Mouse (Mus musculus): ENCODE data around the gene Cwc22. TPM values are rescaled to one million over a fixed set of nuclear protein-coding genes. Genes with fewer than 3 reads are reported as not detected.

Cwc22 gene
- polyA plus RNA-seq, 1 experiment from 2014 or later = 21.7 TPM

DNA sequence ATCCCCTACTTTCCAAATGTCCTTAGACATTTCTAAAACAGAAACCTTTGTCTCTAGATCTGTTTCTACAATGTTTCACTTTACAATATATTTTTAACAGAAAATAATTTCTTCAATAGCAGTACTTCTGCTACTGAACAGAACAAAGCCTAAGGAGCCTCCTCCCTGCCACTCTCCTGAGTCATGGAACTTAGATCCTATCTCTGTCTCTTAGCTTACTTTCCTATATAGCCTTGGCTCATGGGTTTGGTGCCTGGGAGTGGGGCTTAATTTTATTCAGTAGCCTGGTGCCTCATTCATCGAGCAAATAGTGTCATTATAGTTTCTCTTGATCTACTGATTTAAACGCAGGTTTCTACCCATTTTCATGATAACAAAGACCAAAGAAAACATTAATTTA is 4.2 kb downstream of the Cwc22 start:
- Histone ChIP-seq H3K4me1 (ENCODE audit: control insufficient read depth, insufficient read depth, low read length) (peaks cover 9% of the 10 kb centered on the region; the same call in 1 of the 2 replicates), H3K27me3 (replicated peaks; ENCODE audit: control insufficient read depth, insufficient read depth, low read length) (no peaks in the 10 kb centered on the region), H3K9me3 (replicated peaks; ENCODE audit: control insufficient read depth, low read length) (no peaks in the 10 kb centered on the region), H3K36me3 (ENCODE audit: control insufficient read depth, insufficient read depth, low read length) (peaks cover 7% of the 10 kb centered on the region), H3K27ac (ENCODE audit: low read depth, low read length) (no peak overlapping the region), H3K9ac (ENCODE audit: low read length) (no peak overlapping the region), H3K4me3 (ENCODE audit: low read depth, low read length) (no peak overlapping the region), H3K4me2 (ENCODE audit: low read length) (no peak overlapping the region)
- 82% methylated on average over 2 of the region's 2 CpGs for WGBS
- ATAC-seq (no peak), DNase-seq (ENCODE audit: low spot score) (no peak)

DNA sequence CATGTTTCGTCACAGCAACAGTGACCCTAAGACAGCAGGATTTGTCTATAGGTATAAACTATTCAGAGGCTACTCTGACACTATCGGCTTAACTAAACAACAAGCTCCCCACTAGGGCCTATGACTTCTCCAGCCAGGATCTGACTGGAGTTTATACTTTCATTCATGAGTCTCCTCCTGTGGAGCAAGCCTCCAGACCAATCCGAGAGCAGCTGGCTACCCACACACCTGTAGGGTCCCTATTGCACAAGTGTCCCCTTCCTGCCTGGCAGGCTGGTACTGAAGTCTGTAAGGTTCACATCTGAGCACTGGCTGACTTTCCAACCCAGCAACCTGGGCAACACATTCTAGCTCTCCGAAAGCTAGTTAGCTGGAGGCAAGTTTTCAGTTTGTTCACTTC is 7.9 kb downstream of the Cwc22 start:
- H3K9me3 ChIP-seq (replicated peaks; ENCODE audit: control insufficient read depth, low read length) = no peaks in the 10 kb centered on the region
- no peak for DNase-seq (ENCODE audit: low spot score)
- WGBS = 97% methylated on average over 4 of the region's 4 CpGs
- peaks cover 28% of the 10 kb centered on the region for H3K36me3 ChIP-seq (ENCODE audit: control insufficient read depth, insufficient read depth, low read length)
- no peak overlapping the region for H3K4me2 ChIP-seq (ENCODE audit: low read length)
- no peaks in the 10 kb centered on the region for H3K27me3 ChIP-seq (replicated peaks; ENCODE audit: control insufficient read depth, insufficient read depth, low read length)
- H3K9ac ChIP-seq (ENCODE audit: low read length) = no peak overlapping the region
- H3K27ac ChIP-seq (ENCODE audit: low read depth, low read length) = no peak overlapping the region
- H3K4me3 ChIP-seq (ENCODE audit: low read depth, low read length) = no peak overlapping the region
- no peaks in the 10 kb centered on the region for H3K4me1 ChIP-seq (ENCODE audit: control insufficient read depth, insufficient read depth, low read length)
- ATAC-seq = no peak

DNA sequence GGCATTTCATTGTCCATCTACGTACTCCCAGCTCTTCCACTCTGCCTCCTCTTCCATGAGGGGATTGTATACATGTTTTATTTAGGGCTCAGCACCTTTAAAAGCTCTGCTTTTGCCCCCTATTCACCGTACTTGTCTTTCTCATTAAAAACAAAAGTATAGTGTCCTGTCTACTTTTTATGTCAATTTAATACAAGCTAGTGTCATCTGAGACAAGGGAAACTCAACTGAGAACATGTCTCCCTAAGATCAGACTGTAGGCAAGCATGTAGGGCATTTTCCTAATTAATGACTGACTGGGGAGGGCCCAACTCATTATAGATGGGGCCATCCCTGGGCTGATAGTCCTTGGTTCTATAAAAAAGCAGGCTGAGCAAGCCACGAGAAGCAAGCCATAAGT is 8.4 kb downstream of the Cwc22 start:
- no peak overlapping the region for H3K4me3 ChIP-seq (ENCODE audit: low read depth, low read length)
- 84% methylated on average over 3 of the region's 3 CpGs for WGBS
- ATAC-seq (no peak), DNase-seq (ENCODE audit: low spot score) (no peak)
- H3K27me3 ChIP-seq (replicated peaks; ENCODE audit: control insufficient read depth, insufficient read depth, low read length) = no peaks in the 10 kb centered on the region
- H3K4me2 ChIP-seq (ENCODE audit: low read length) = no peak overlapping the region
- H3K36me3 ChIP-seq (ENCODE audit: control insufficient read depth, insufficient read depth, low read length) = peaks cover 28% of the 10 kb centered on the region
- no peaks in the 10 kb centered on the region for H3K9me3 ChIP-seq (replicated peaks; ENCODE audit: control insufficient read depth, low read length)
- no peak overlapping the region for H3K9ac ChIP-seq (ENCODE audit: low read length)
- H3K4me1 ChIP-seq (ENCODE audit: control insufficient read depth, insufficient read depth, low read length) = no peaks in the 10 kb centered on the region
- no peak overlapping the region for H3K27ac ChIP-seq (ENCODE audit: low read depth, low read length)

GRCm38 (mm10) chr2:77934138-77934537 is 12.0 kb downstream of the Cwc22 start:
- Histone ChIP-seq H3K27me3 (replicated peaks; ENCODE audit: control insufficient read depth, insufficient read depth, low read length) (no peaks in the 10 kb centered on the region), H3K36me3 (ENCODE audit: control insufficient read depth, insufficient read depth, low read length) (peaks cover 52% of the 10 kb centered on the region), H3K4me1 (ENCODE audit: control insufficient read depth, insufficient read depth, low read length) (no peaks in the 10 kb centered on the region), H3K4me3 (ENCODE audit: low read depth, low read length) (no peak overlapping the region), H3K27ac (ENCODE audit: low read depth, low read length) (no peak overlapping the region), H3K4me2 (ENCODE audit: low read length) (no peak overlapping the region), H3K9me3 (replicated peaks; ENCODE audit: control insufficient read depth, low read length) (no peaks in the 10 kb centered on the region), H3K9ac (ENCODE audit: low read length) (no peak overlapping the region)
- ATAC-seq (no peak), DNase-seq (ENCODE audit: low spot score) (no peak)
- 92% methylated on average over 4 of the region's 4 CpGs for WGBS

DNA sequence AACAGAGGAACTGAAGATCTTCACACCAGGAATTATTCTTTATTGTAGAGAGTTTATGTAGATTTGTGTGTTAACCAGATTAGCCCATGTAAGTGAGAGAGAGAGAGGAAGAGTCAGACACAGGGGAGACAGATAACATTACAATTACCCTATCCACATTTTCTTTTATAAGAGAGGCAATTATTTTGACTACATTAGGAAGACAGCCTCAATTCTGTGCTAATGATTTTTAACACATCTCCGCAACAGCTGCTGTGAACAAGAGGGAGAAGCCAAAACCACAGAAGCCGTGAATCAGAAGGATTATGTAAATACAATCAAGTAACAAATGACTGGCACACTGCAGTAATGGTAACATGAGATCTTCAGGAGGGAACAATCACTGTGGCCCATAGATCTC is 12.5 kb downstream of the Cwc22 start:
- WGBS = 49% methylated on average over 2 of the region's 2 CpGs
- H3K27me3 ChIP-seq (replicated peaks; ENCODE audit: control insufficient read depth, insufficient read depth, low read length) = no peaks in the 10 kb centered on the region
- DNase-seq (ENCODE audit: low spot score) (peak; percentile 33), ATAC-seq (peak; percentile 48; the same call in 1 of the 2 replicates)
- H3K36me3 ChIP-seq (ENCODE audit: control insufficient read depth, insufficient read depth, low read length) = peaks cover 56% of the 10 kb centered on the region
- H3K9me3 ChIP-seq (replicated peaks; ENCODE audit: control insufficient read depth, low read length) = no peaks in the 10 kb centered on the region
- no peak overlapping the region for H3K4me3 ChIP-seq (ENCODE audit: low read depth, low read length)
- H3K27ac ChIP-seq (ENCODE audit: low read depth, low read length) = no peak overlapping the region
- H3K4me2 ChIP-seq (ENCODE audit: low read length) = no peak overlapping the region
- H3K9ac ChIP-seq (ENCODE audit: low read length) = no peak overlapping the region
- H3K4me1 ChIP-seq (ENCODE audit: control insufficient read depth, insufficient read depth, low read length) = no peaks in the 10 kb centered on the region

- Histone ChIP-seq H3K27me3 (replicated peaks; ENCODE audit: control insufficient read depth, insufficient read depth, low read length) (no peaks in the 10 kb centered on the region), H3K4me2 (ENCODE audit: low read length) (no peak overlapping the region), H3K4me1 (ENCODE audit: control insufficient read depth, insufficient read depth, low read length) (no peaks in the 10 kb centered on the region), H3K4me3 (ENCODE audit: low read depth, low read length) (no peak overlapping the region), H3K36me3 (ENCODE audit: control insufficient read depth, insufficient read depth, low read length) (peaks cover 71% of the 10 kb centered on the region), H3K9me3 (replicated peaks; ENCODE audit: control insufficient read depth, low read length) (no peaks in the 10 kb centered on the region), H3K27ac (ENCODE audit: low read depth, low read length) (no peak overlapping the region), H3K9ac (ENCODE audit: low read length) (no peak overlapping the region)
- ATAC-seq = no peak
- DNase-seq (ENCODE audit: low spot score) = no peak
- WGBS = 95% methylated on average over 1 of the region's 1 CpGs
These were observed 14.2 kb downstream of the Cwc22 start for GRCm38 (mm10) chr2:77931958-77932357.

- no peak for DNase-seq (ENCODE audit: low spot score)
- Histone ChIP-seq H3K27me3 (replicated peaks; ENCODE audit: control insufficient read depth, insufficient read depth, low read length) (no peaks in the 10 kb centered on the region), H3K4me3 (ENCODE audit: low read depth, low read length) (no peak overlapping the region), H3K36me3 (ENCODE audit: control insufficient read depth, insufficient read depth, low read length) (peaks cover 74% of the 10 kb centered on the region), H3K9me3 (replicated peaks; ENCODE audit: control insufficient read depth, low read length) (no peaks in the 10 kb centered on the region), H3K9ac (ENCODE audit: low read length) (no peak overlapping the region), H3K4me2 (ENCODE audit: low read length) (no peak overlapping the region), H3K27ac (ENCODE audit: low read depth, low read length) (no peak overlapping the region), H3K4me1 (ENCODE audit: control insufficient read depth, insufficient read depth, low read length) (no peaks in the 10 kb centered on the region)
- ATAC-seq = no peak
- WGBS = 94% methylated on average over 10 of the region's 10 CpGs
These were observed 17.8 kb downstream of the Cwc22 start for GRCm38 (mm10) chr2:77928352-77928751.

- Histone ChIP-seq H3K4me3 (ENCODE audit: low read depth, low read length) (no peak overlapping the region), H3K27ac (ENCODE audit: low read depth, low read length) (no peak overlapping the region), H3K9me3 (replicated peaks; ENCODE audit: control insufficient read depth, low read length) (no peaks in the 10 kb centered on the region), H3K4me2 (ENCODE audit: low read length) (no peak overlapping the region), H3K4me1 (ENCODE audit: control insufficient read depth, insufficient read depth, low read length) (no peaks in the 10 kb centered on the region), H3K36me3 (ENCODE audit: control insufficient read depth, insufficient read depth, low read length) (peaks cover 74% of the 10 kb centered on the region), H3K9ac (ENCODE audit: low read length) (no peak overlapping the region), H3K27me3 (replicated peaks; ENCODE audit: control insufficient read depth, insufficient read depth, low read length) (no peaks in the 10 kb centered on the region)
- WGBS = 96% methylated on average over 7 of the region's 7 CpGs
- no peak for ATAC-seq
- DNase-seq (ENCODE audit: low spot score) = no peak
These were observed 19.7 kb downstream of the Cwc22 start for GRCm38 (mm10) chr2:77926468-77926867.

GRCm38 (mm10) chr2:77925997-77926396 is 20.2 kb downstream of the Cwc22 start:
- Histone ChIP-seq H3K9me3 (replicated peaks; ENCODE audit: control insufficient read depth, low read length) (no peaks in the 10 kb centered on the region), H3K36me3 (ENCODE audit: control insufficient read depth, insufficient read depth, low read length) (peaks cover 72% of the 10 kb centered on the region)

More at GRCm38 (mm10) chr2:77925997-77926396, 20.2 kb downstream of the Cwc22 start:
- Histone ChIP-seq H3K4me3 (ENCODE audit: low read depth, low read length) (no peak overlapping the region), H3K9ac (ENCODE audit: low read length) (no peak overlapping the region), H3K27me3 (replicated peaks; ENCODE audit: control insufficient read depth, insufficient read depth, low read length) (no peaks in the 10 kb centered on the region), H3K4me1 (ENCODE audit: control insufficient read depth, insufficient read depth, low read length) (no peaks in the 10 kb centered on the region), H3K4me2 (ENCODE audit: low read length) (no peak overlapping the region), H3K27ac (ENCODE audit: low read depth, low read length) (no peak overlapping the region)
- WGBS = 92% methylated on average over 2 of the region's 2 CpGs
- DNase-seq (ENCODE audit: low spot score) = no peak
- no peak for ATAC-seq

Measured in forebrain, embryonic 14.5 days (tissue).